Mouse (Mus musculus): Measurements from ENCODE around the gene Ubap2.

- TF ChIP-seq POLR2A (IDR thresholded peaks at IDR 0.05; ENCODE audit: low read depth, low read length) (no peak), CTCF (conservative IDR thresholded peaks at IDR 0.05; ENCODE audit: insufficient read depth, insufficient read length, low read depth, low read length) (no peak)
Observed at GRCm38 (mm10) chr4:41164974-41165373, 110.0 kb downstream of the Ubap2 start.

All from kidney, adult 2 months (tissue).